In the genomic region with DNA sequence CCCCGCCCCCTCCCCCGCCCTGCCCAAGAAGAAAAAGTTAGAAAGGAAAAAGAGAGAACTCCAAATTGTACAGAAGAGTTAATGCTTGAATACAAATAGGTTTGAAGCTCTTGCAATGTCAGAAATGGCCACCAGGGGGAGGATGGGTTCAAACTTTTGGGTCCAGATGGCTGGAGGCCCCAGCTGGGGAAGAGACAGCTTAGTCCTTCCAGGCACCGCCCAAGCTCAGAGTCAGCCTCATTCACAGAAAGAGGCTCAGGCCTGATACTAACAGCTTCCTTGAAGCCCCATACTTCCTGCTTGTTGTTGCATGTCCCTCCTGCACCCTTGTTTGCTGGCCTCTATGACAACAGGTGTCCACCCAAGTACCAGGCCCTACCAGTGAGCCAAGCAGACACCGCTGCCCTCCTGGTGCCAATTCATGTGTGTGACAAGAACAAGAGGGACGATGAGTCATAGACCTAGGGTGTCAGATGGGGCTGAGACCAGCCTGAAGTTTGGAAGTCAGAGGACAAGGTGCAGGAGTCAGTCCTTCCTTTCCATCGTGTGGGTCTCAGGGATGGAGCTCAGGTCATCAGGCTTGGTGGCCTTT, we compare ENCODE assay signal across 7 mouse cellular contexts. TPM values are rescaled to one million over a fixed set of nuclear protein-coding genes. Genes with fewer than 3 reads are reported as not detected.
DNase-seq lines count a peak whose midpoint lies in the region; ATAC-seq and TF ChIP-seq lines count a peak whose summit lies in the region.

No protein-coding gene starts in this region.

- TF ChIP-seq POLR2A in small intestine, adult 2 months (IDR thresholded peaks at IDR 0.05; ENCODE audit: low read depth, low read length), result no peak

- no peak overlapping the region for H3K4me2 ChIP-seq in midbrain, embryonic 12.5 days (replicated peaks)

- TF ChIP-seq CTCF in small intestine, adult 2 months (IDR thresholded peaks at IDR 0.05; ENCODE audit: extremely low read depth, insufficient read length, insufficient replicate concordance, low read depth, low read length), result peak; percentile 87

- WGBS in midbrain, embryonic 12.5 days, result 45% methylated on average over 6 of the region's 6 CpGs
- WGBS in small intestine, adult 2 months, result 35% methylated on average over 6 of the region's 6 CpGs

- DNase-seq in adrenal gland, postnatal 14 days, result peak; percentile 93
- DNase-seq in embryo, embryonic 11.5 days (ENCODE audit: low read depth, low spot score), result peak; percentile 75
- DNase-seq in gastrocnemius, postnatal 4 days (ENCODE audit: low spot score in 2 of 2), result peak; percentile 85 to 92
- DNase-seq in kidney, adult 11 months, result peak; percentile 48
- DNase-seq in left cerebral cortex, postnatal 4 days, result peak; percentile 93

- peak overlapping the region; percentile 20; the same call in 1 of the 2 replicates for H3K27ac ChIP-seq in midbrain, embryonic 12.5 days (replicated peaks)
- peak overlapping the region; percentile 74 for H3K27ac ChIP-seq in small intestine, adult 2 months (ENCODE audit: insufficient read depth, low read depth, low read length)

- H3K9me3 ChIP-seq in midbrain, embryonic 12.5 days, result no peaks in the 10 kb centered on the region

- peaks cover 29% of the 10 kb centered on the region for H3K36me3 ChIP-seq in midbrain, embryonic 12.5 days
- H3K36me3 ChIP-seq in small intestine, adult 2 months (ENCODE audit: control insufficient read depth, insufficient read depth, low read length), result peaks cover 8% of the 10 kb centered on the region; the same call in 1 of the 2 replicates

- intact Hi-C loops in left cerebral cortex, postnatal 4 days (cut with DNase I), result loop anchor here (5.0 to 10.0 kb wide), 2 partner anchors 55 to 257 kb away; no protein-coding TSS in a partner anchor

- no peak overlapping the region for H3K4me3 ChIP-seq in midbrain, embryonic 12.5 days
- no peak overlapping the region for H3K4me3 ChIP-seq in small intestine, adult 2 months (ENCODE audit: low read depth, low read length)

- H3K4me1 ChIP-seq in midbrain, embryonic 12.5 days, result peaks cover 7% of the 10 kb centered on the region
- peaks cover 4% of the 10 kb centered on the region; the same call in 1 of the 2 replicates for H3K4me1 ChIP-seq in small intestine, adult 2 months (ENCODE audit: control insufficient read depth, insufficient read depth, insufficient read length, low read length)

- no peaks in the 10 kb centered on the region for H3K27me3 ChIP-seq in midbrain, embryonic 12.5 days
- no peaks in the 10 kb centered on the region for H3K27me3 ChIP-seq in small intestine, adult 2 months (ENCODE audit: control insufficient read depth, insufficient read depth, low read length)

- ATAC-seq in midbrain, embryonic 12.5 days (ENCODE audit: low FRiP score, low read depth), result peak; percentile 73

- no peak overlapping the region for H3K9ac ChIP-seq in midbrain, embryonic 12.5 days (replicated peaks)

RNA-seq across cellular contexts. Expression of a gene that starts 8.6 kb away (rescaled TPM):
- 3.1 and 7.3 TPM in 2 replicates for total RNA-seq in adrenal gland, postnatal 14 days (2021)
- total RNA-seq in gastrocnemius, postnatal 4 days (2021), result 1 to 10 TPM; 1.7 to 1.8 TPM
- 1 to 10 TPM; 1.5 to 1.6 TPM for total RNA-seq in left cerebral cortex, postnatal 4 days (2021)
- 1.7 and 2.8 TPM in 2 replicates for polyA plus RNA-seq in midbrain, embryonic 12.5 days (2016; fragmentation: Nextera tagmentation; extraction: Ambion mirVana)
- polyA plus RNA-seq in small intestine, adult 2 months (2012; rRNA removed), result 4.4 and 7.1 TPM in 2 replicates

RNA-seq across cellular contexts. Expression of a gene that starts 12.9 kb away (rescaled TPM):
- total RNA-seq in adrenal gland, postnatal 14 days (2021), result 38.5 and 43.0 TPM in 2 replicates
- total RNA-seq in gastrocnemius, postnatal 4 days (2021), result 10 to 100 TPM; 17.3 to 20.0 TPM
- 10 to 100 TPM; 35.3 to 35.6 TPM for total RNA-seq in left cerebral cortex, postnatal 4 days (2021)
- polyA plus RNA-seq in midbrain, embryonic 12.5 days (2016; fragmentation: Nextera tagmentation; extraction: Ambion mirVana), result 38.6 and 44.5 TPM in 2 replicates
- polyA plus RNA-seq in small intestine, adult 2 months (2012; rRNA removed), result 76.0 and 138 TPM in 2 replicates

RNA-seq across cellular contexts. Expression of a gene that starts 13.6 kb away (rescaled TPM):
- total RNA-seq in adrenal gland, postnatal 14 days (2021), result 66.5 and 78.3 TPM in 2 replicates
- total RNA-seq in gastrocnemius, postnatal 4 days (2021), result 10 to 100 TPM; 82.3 to 83.2 TPM
- total RNA-seq in left cerebral cortex, postnatal 4 days (2021), result 10 to 100 TPM; 91.5 to 99.9 TPM
- 78.5 and 80.6 TPM in 2 replicates for polyA plus RNA-seq in midbrain, embryonic 12.5 days (2016; fragmentation: Nextera tagmentation; extraction: Ambion mirVana)
- 26.2 and 47.6 TPM in 2 replicates for polyA plus RNA-seq in small intestine, adult 2 months (2012; rRNA removed)

RNA-seq across cellular contexts. Expression of a gene that starts 24.2 kb away (rescaled TPM):
- total RNA-seq in adrenal gland, postnatal 14 days (2021), result not detected in 2 replicates
- total RNA-seq in gastrocnemius, postnatal 4 days (2021), result not detected
- total RNA-seq in left cerebral cortex, postnatal 4 days (2021), result under 1 TPM in 1 of 2 experiments, not detected in 1; 0.68 TPM
- not detected in 2 replicates for polyA plus RNA-seq in midbrain, embryonic 12.5 days (2016; fragmentation: Nextera tagmentation; extraction: Ambion mirVana)
- polyA plus RNA-seq in small intestine, adult 2 months (2012; rRNA removed), result not detected in 2 replicates

RNA-seq across cellular contexts. Expression of a gene that starts 28.2 kb away (rescaled TPM):
- total RNA-seq in adrenal gland, postnatal 14 days (2021), result 423 and 480 TPM in 2 replicates
- 100 to 1,000 TPM; 369 to 382 TPM for total RNA-seq in gastrocnemius, postnatal 4 days (2021)
- 100 to 1,000 TPM; 572 to 576 TPM for total RNA-seq in left cerebral cortex, postnatal 4 days (2021)
- polyA plus RNA-seq in midbrain, embryonic 12.5 days (2016; fragmentation: Nextera tagmentation; extraction: Ambion mirVana), result 323 and 357 TPM in 2 replicates
- 67.1 and 140 TPM in 2 replicates for polyA plus RNA-seq in small intestine, adult 2 months (2012; rRNA removed)
